Comparison of ENCODE assay signal across 8 mouse cellular contexts in the genomic region with DNA sequence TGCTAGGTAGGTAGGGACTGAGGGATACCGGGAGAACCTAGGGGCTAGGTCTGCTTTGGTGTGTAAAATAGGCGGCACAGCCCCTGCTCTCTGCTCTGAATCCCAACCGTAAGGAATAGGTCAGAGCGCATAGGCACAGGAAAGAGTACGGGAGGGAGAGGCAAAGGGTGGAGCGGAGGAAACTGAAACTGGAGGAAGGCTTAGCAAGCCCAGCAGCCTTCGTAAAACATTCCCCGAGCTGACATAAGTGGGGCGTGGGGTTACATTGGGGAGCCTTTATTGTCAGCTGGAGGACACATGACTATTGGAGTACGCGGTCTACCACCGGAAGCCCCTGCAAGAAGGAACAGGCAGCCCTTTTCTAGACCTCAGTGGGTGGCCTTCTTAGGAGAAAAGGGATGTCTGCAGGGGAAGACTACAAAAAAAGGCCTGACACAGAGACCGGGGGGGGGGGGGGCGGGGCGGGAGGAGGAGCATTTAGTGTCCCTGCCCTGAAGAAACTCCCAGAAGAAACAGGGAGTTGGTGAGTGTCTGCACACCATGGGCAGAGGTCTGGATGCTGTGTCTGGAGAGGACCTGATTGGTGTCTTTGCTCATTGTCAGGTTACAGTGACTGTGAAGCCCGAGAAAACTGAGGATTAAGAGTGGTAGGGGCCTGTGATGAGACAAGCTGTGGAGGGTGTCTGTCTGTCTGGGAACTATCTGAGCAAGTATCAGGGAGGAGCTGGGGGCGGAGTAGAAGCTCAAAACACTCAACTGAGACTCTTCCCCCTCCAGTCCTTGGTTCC. TPM values are rescaled to one million over a fixed set of nuclear protein-coding genes. Genes with fewer than 3 reads are reported as not detected.
DNase-seq lines count a peak whose midpoint lies in the region; ATAC-seq lines count a peak whose summit lies in the region.

No protein-coding gene starts in this region.

- H3K4me3 ChIP-seq in embryonic facial prominence, embryonic 12.5 days, result peak overlapping the region; percentile 30
- peak overlapping the region; percentile 41 for H3K4me3 ChIP-seq in heart, embryonic 11.5 days (ENCODE audit: low read depth, low read length)
- H3K4me3 ChIP-seq in liver, embryonic 15.5 days (replicated peaks), result peak overlapping the region; percentile 33

- peaks cover 8% of the 10 kb centered on the region; the same call in 1 of the 2 replicates for H3K4me1 ChIP-seq in embryonic facial prominence, embryonic 12.5 days
- no peaks in the 10 kb centered on the region for H3K4me1 ChIP-seq in heart, embryonic 11.5 days (ENCODE audit: control insufficient read depth, insufficient read depth, low read length)
- peaks cover 5% of the 10 kb centered on the region for H3K4me1 ChIP-seq in liver, embryonic 15.5 days (replicated peaks)

- no peaks in the 10 kb centered on the region for H3K9me3 ChIP-seq in embryonic facial prominence, embryonic 12.5 days
- no peaks in the 10 kb centered on the region for H3K9me3 ChIP-seq in heart, embryonic 11.5 days (replicated peaks; ENCODE audit: control insufficient read depth, low read length)
- H3K9me3 ChIP-seq in liver, embryonic 15.5 days (replicated peaks), result no peaks in the 10 kb centered on the region

- ATAC-seq in embryonic facial prominence, embryonic 12.5 days (ENCODE audit: insufficient number of reproducible peaks, insufficient read depth, low FRiP score, low TSS enrichment), result peak; percentile 88
- ATAC-seq in heart, embryonic 11.5 days (replicated peaks; ENCODE audit: insufficient number of reproducible peaks, low FRiP score, low TSS enrichment), result peak; percentile 55; the same call in 1 of the 2 replicates
- ATAC-seq in liver, embryonic 15.5 days (ENCODE audit: insufficient read depth), result peak; percentile 22; the same call in 1 of the 2 replicates

- H3K36me3 ChIP-seq in embryonic facial prominence, embryonic 12.5 days, result no peaks in the 10 kb centered on the region
- no peaks in the 10 kb centered on the region for H3K36me3 ChIP-seq in heart, embryonic 11.5 days (ENCODE audit: control insufficient read depth, insufficient read depth, low read length)
- no peaks in the 10 kb centered on the region for H3K36me3 ChIP-seq in liver, embryonic 15.5 days (replicated peaks)

- H3K4me2 ChIP-seq in embryonic facial prominence, embryonic 12.5 days (replicated peaks), result peak overlapping the region; percentile 53
- H3K4me2 ChIP-seq in heart, embryonic 11.5 days, result peak overlapping the region; percentile 75
- peak overlapping the region; percentile 54 for H3K4me2 ChIP-seq in liver, embryonic 15.5 days

- 4% methylated on average over 14 of the region's 17 CpGs for WGBS in embryonic facial prominence, embryonic 12.5 days
- WGBS in heart, embryonic 11.5 days (ENCODE audit: insufficient replicate concordance), result 3% methylated on average over 14 of the region's 17 CpGs
- WGBS in liver, embryonic 15.5 days (ENCODE audit: insufficient replicate concordance), result 3% methylated on average over 14 of the region's 17 CpGs

- peak; percentile 84 for DNase-seq in 416B (ENCODE audit: low read depth)
- peak; percentile 38 for DNase-seq in adrenal gland, adult 8-10 months
- DNase-seq in kidney, adult 9 months, result peak; percentile 63
- peak; percentile 37 to 58 for DNase-seq in natural killer cell, adult 2 months (ENCODE audit: low spot score in 2 of 2)
- peak; percentile 65 for DNase-seq in thymus, postnatal 0 days (ENCODE audit: low spot score)

- peak overlapping the region; percentile 77 for H3K27ac ChIP-seq in embryonic facial prominence, embryonic 12.5 days
- peak overlapping the region; percentile 64 for H3K27ac ChIP-seq in heart, embryonic 11.5 days (ENCODE audit: low read depth, low read length)
- H3K27ac ChIP-seq in liver, embryonic 15.5 days (replicated peaks), result peak overlapping the region; percentile 59

- no peaks in the 10 kb centered on the region for H3K27me3 ChIP-seq in embryonic facial prominence, embryonic 12.5 days
- no peaks in the 10 kb centered on the region for H3K27me3 ChIP-seq in heart, embryonic 11.5 days (ENCODE audit: control insufficient read depth, insufficient read depth, low read length)
- no peaks in the 10 kb centered on the region for H3K27me3 ChIP-seq in liver, embryonic 15.5 days

- H3K9ac ChIP-seq in embryonic facial prominence, embryonic 12.5 days, result peak overlapping the region; percentile 42; the same call in 1 of the 2 replicates
- peak overlapping the region; percentile 52 for H3K9ac ChIP-seq in heart, embryonic 11.5 days (ENCODE audit: low read depth, low read length)
- H3K9ac ChIP-seq in liver, embryonic 15.5 days, result no peak overlapping the region

RNA-seq across cellular contexts. Expression of gene Mill2, which starts 0.8 kb away (rescaled TPM):
- 10 to 100 TPM in 3 of 4 experiments, 1 to 10 TPM in 1; 8.5 to 12.4 (median 11.2) TPM for total RNA-seq in adrenal gland, adult 8-10 months (2022)
- 0.12 and 0.28 TPM in 2 replicates for polyA plus RNA-seq in embryonic facial prominence, embryonic 12.5 days (2016; fragmentation: Nextera tagmentation; extraction: Ambion mirVana)
- polyA plus RNA-seq in heart, embryonic 11.5 days (2014; fragmentation: Nextera tagmentation; extraction: Ambion mirVana), result not detected in 2 replicates
- polyA plus RNA-seq in liver, embryonic 15.5 days (2015; fragmentation: Nextera tagmentation; extraction: Ambion mirVana), result 0.15 and 0.18 TPM in 2 replicates
- 0.26 and 0.44 TPM in 2 replicates for polyA plus RNA-seq in thymus, postnatal 0 days (2015; fragmentation: Nextera tagmentation; extraction: Ambion mirVana)

RNA-seq across cellular contexts. Expression of gene Psg17, which starts 19.2 kb away (rescaled TPM):
- total RNA-seq in adrenal gland, adult 8-10 months (2022), result not detected
- not detected in 2 replicates for polyA plus RNA-seq in embryonic facial prominence, embryonic 12.5 days (2016; fragmentation: Nextera tagmentation; extraction: Ambion mirVana)
- polyA plus RNA-seq in heart, embryonic 11.5 days (2014; fragmentation: Nextera tagmentation; extraction: Ambion mirVana), result 0.14 TPM in 1 of 2 replicates, not detected in the other
- not detected in 2 replicates for polyA plus RNA-seq in liver, embryonic 15.5 days (2015; fragmentation: Nextera tagmentation; extraction: Ambion mirVana)
- 0.08 TPM in 2 replicates for polyA plus RNA-seq in thymus, postnatal 0 days (2015; fragmentation: Nextera tagmentation; extraction: Ambion mirVana)

RNA-seq across cellular contexts. Expression of gene Pglyrp1, which starts 30.6 kb away (rescaled TPM):
- 1 to 10 TPM; 1.3 to 2.8 (median 1.8) TPM for total RNA-seq in adrenal gland, adult 8-10 months (2022)
- polyA plus RNA-seq in embryonic facial prominence, embryonic 12.5 days (2016; fragmentation: Nextera tagmentation; extraction: Ambion mirVana), result 1.1 and 2.0 TPM in 2 replicates
- 0.45 and 1.6 TPM in 2 replicates for polyA plus RNA-seq in heart, embryonic 11.5 days (2014; fragmentation: Nextera tagmentation; extraction: Ambion mirVana)
- polyA plus RNA-seq in liver, embryonic 15.5 days (2015; fragmentation: Nextera tagmentation; extraction: Ambion mirVana), result 69.3 and 73.4 TPM in 2 replicates
- polyA plus RNA-seq in thymus, postnatal 0 days (2015; fragmentation: Nextera tagmentation; extraction: Ambion mirVana), result 15.6 and 20.7 TPM in 2 replicates

RNA-seq across cellular contexts. Expression of gene Psg19, which starts 42.3 kb away (rescaled TPM):
- not detected for total RNA-seq in adrenal gland, adult 8-10 months (2022)
- not detected in 2 replicates for polyA plus RNA-seq in embryonic facial prominence, embryonic 12.5 days (2016; fragmentation: Nextera tagmentation; extraction: Ambion mirVana)
- polyA plus RNA-seq in heart, embryonic 11.5 days (2014; fragmentation: Nextera tagmentation; extraction: Ambion mirVana), result not detected in 2 replicates
- not detected in 2 replicates for polyA plus RNA-seq in liver, embryonic 15.5 days (2015; fragmentation: Nextera tagmentation; extraction: Ambion mirVana)
- polyA plus RNA-seq in thymus, postnatal 0 days (2015; fragmentation: Nextera tagmentation; extraction: Ambion mirVana), result not detected in 2 replicates

Comparison
In these comparisons a context has a peak if more than half of its experiments do, and no peak if none do; other contexts are left out.
1. Peak in every context shown above with its lines: DNase-seq, ATAC-seq, H3K4me3 ChIP-seq and H3K27ac ChIP-seq.
2. ATAC-seq: peak in every context shown above with its lines; median percentile 88 in embryonic facial prominence, embryonic 12.5 days; 55 in heart, embryonic 11.5 days; 22 in liver, embryonic 15.5 days.